Mouse (Mus musculus): ENCODE measurements around the gene Spag7.

The Spag7 gene

GRCm38 (mm10) chr11:70681170-70681569 lies 12.0 kb upstream of the Spag7 start:
- no peak for DNase-seq (ENCODE audit: low spot score)

- no peak for DNase-seq (ENCODE audit: low spot score)
These were observed 10.7 kb upstream of the Spag7 start for GRCm38 (mm10) chr11:70679894-70680293.

- DNase-seq (ENCODE audit: low spot score), result no peak
These were observed 10.1 kb upstream of the Spag7 start for GRCm38 (mm10) chr11:70679361-70679760.

GRCm38 (mm10) chr11:70678576-70678975 lies 9.4 kb upstream of the Spag7 start:
- DNase-seq (ENCODE audit: low spot score), result no peak

- no peak for DNase-seq (ENCODE audit: low spot score)
These were observed 8.9 kb upstream of the Spag7 start for GRCm38 (mm10) chr11:70678092-70678491.

GRCm38 (mm10) chr11:70674501-70674900 lies 5.3 kb upstream of the Spag7 start:
- no peak for DNase-seq (ENCODE audit: low spot score)

GRCm38 (mm10) chr11:70674014-70674413 lies 4.8 kb upstream of the Spag7 start:
- no peak for DNase-seq (ENCODE audit: low spot score)

GRCm38 (mm10) chr11:70671333-70672047 lies 2.3 kb upstream of the Spag7 start:
- DNase-seq (ENCODE audit: low spot score), result no peak

GRCm38 (mm10) chr11:70670483-70670882 lies 1.3 kb upstream of the Spag7 start:
- no peak for DNase-seq (ENCODE audit: low spot score)

- DNase-seq (ENCODE audit: low spot score), result peak; percentile 79
These were observed 548 bp upstream of the Spag7 start for GRCm38 (mm10) chr11:70669582-70670345.

GRCm38 (mm10) chr11:70668335-70668770 lies 863 bp downstream of the Spag7 start:
- no peak for DNase-seq (ENCODE audit: low spot score)

GRCm38 (mm10) chr11:70667271-70668150 lies 1.7 kb downstream of the Spag7 start:
- no peak for DNase-seq (ENCODE audit: low spot score)

- DNase-seq (ENCODE audit: low spot score), result no peak
These were observed 2.5 kb downstream of the Spag7 start for GRCm38 (mm10) chr11:70666687-70667086.

- DNase-seq (ENCODE audit: low spot score), result no peak
These were observed 4.5 kb downstream of the Spag7 start for GRCm38 (mm10) chr11:70664741-70665140.

- DNase-seq (ENCODE audit: low spot score), result no peak
These were observed 5.3 kb downstream of the Spag7 start for GRCm38 (mm10) chr11:70663957-70664356.

- no peak for DNase-seq (ENCODE audit: low spot score)
These were observed 6.1 kb downstream of the Spag7 start for GRCm38 (mm10) chr11:70663101-70663500.

- no peak for DNase-seq (ENCODE audit: low spot score)
These were observed 8.6 kb downstream of the Spag7 start for GRCm38 (mm10) chr11:70660571-70660970.

- DNase-seq (ENCODE audit: low spot score), result no peak
These were observed 10.3 kb downstream of the Spag7 start for GRCm38 (mm10) chr11:70658942-70659341.

- DNase-seq (ENCODE audit: low spot score), result no peak
These were observed 10.7 kb downstream of the Spag7 start for GRCm38 (mm10) chr11:70658521-70658920.

GRCm38 (mm10) chr11:70657991-70658390 lies 11.2 kb downstream of the Spag7 start:
- no peak for DNase-seq (ENCODE audit: low spot score)

- no peak for DNase-seq (ENCODE audit: low spot score)
These were observed 11.6 kb downstream of the Spag7 start for GRCm38 (mm10) chr11:70657573-70657972.

- DNase-seq (ENCODE audit: low spot score), result no peak
These were observed 12.3 kb downstream of the Spag7 start, which contains the start of gene Eno3 for GRCm38 (mm10) chr11:70656964-70657363. Eno3 (plus strand) TSS chr11:70657202.
